Mouse (Mus musculus) spleen, adult 12 weeks (tissue): Measurements from ENCODE around the gene Cdkn2b.

ENCODE experiments used
- DNase-seq: peaks from one replicate; pipeline ENCODE4 v3.0.0; 2022; ENCODE audit warnings: low spot score

Cdkn2b gene

GRCm38 (mm10) chr4:89310491-89311254, at the start of gene Cdkn2b:
Gene Cdkn2b, minus strand, starts transcription at chr4:89311039.
- peak; percentile 78 for DNase-seq

DNA sequence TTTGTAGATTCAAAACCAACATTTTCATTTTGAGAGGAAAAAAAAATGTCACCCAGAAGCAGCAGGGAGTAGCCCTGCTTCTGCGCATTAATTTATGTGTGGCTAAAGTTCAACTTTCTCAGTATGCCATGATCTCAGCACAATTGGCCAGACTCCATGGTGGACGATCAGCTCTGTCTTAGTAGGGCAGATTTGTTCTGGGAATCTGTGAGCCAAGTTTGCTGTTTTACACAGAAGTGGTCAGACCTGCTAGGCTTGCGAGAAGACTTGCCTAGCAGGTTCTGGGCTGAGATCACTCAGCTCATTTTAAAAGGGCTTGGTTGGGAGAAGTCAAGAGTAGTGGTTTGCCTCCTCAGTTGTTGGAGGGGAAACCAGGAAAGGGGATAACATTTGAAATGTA, 49.5 kb upstream of the Cdkn2b start:
- DNase-seq: no peak

- no peak for DNase-seq
Observed at GRCm38 (mm10) chr4:89359506-89359905, 48.7 kb upstream of the Cdkn2b start.

DNA sequence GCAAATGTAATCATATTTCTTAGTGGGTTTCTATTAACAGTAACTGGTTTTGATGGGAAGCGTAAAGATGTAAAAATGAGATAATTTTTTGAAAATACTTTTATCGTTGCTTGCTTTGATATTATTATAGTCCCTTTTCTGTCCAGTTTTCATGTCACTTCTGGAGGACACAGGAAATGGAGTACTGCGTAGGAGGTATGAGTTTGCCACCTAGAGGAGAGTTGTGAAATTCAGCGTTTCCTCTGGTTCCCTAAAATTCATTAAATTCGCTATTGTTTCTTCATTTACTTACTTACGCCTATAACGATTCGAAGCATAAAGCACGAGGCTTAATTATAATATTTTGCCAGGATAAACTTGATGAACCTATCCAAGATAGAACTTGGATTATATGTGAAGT, 43.1 kb upstream of the Cdkn2b start:
- DNase-seq: no peak

DNA sequence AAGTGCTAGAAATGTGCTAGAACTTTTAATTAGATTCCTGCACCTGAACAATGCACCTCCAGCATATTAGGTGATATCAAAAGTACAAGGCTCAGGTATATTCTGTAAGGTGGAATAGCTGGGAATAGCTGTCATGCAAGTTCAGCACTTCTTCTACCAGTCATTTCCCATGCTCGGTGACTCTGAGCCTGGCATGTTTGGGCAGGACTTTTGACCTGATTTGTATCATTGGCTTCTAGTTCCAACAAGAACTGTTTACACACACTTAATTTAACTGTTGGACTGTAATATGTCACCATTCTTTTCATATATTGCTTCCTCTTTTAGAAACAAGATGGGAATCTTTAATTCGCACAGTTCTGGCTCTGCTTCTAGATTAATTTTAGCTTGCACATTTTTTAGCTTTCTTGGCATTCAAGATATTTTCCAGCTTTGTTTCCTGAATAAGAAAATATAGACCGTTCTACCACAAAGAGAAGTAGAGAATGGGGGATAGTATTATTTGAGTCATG, 42.3 kb upstream of the Cdkn2b start:
- no peak for DNase-seq

DNA sequence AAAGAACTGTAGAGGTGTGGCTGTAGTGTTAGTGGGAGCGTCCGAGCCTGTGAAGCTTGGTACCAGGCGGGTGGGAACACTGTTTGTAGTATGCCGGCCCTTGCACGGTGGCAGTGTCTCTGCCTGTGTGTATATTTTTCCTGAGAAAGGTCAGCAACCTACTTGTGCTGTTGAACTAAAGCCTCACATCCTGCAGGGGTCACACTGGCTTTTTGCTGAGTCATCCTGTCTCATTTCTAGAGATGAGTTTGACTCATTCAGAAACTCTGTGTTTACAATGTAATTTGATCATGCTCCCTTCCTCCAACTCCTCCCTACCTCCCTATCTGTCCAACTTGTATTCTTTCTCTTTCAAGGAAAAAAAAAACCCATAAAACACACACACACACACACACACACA, 40.6 kb upstream of the Cdkn2b start:
- no peak for DNase-seq

GRCm38 (mm10) chr4:89350938-89351451, 40.2 kb upstream of the Cdkn2b start:
- DNase-seq: no peak

DNA sequence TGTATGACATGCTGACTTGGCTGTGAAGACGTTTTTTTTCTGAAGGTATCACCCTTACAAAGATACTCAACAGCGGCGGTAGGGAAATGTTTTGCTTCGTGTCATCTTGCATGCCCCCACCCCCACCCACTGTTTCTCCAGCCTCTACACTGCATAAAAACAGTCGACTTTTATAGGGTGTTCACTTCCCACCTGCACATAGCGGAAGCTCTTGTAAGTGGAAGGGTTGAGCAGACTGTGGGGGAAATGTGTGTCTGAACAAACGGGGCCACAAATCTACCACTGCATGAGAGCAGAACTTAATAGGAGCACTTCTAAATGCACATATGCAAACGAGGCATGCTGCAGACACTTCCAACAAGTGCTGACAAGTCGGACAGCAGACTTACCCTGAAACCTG, 39.6 kb upstream of the Cdkn2b start:
- no peak for DNase-seq

DNA sequence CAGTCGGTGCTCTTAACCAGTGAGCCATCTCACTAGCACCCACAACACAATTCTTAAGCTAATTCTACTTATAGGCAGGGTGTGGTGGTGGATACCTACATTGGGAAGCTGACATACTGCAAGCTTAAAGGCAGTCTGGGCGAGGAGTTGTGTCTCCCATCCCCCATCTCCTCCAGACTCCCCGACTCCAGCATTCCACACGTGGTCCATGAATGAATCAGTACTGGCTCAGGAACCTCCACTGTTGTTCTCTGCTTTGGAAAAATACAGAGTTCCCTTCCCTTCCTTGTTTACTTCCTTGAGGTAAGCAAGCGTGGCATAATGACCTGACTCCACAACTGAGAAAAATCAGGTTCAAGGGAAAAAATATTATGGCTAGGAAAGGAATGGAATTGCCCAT, 38.0 kb upstream of the Cdkn2b start:
- no peak for DNase-seq

DNA sequence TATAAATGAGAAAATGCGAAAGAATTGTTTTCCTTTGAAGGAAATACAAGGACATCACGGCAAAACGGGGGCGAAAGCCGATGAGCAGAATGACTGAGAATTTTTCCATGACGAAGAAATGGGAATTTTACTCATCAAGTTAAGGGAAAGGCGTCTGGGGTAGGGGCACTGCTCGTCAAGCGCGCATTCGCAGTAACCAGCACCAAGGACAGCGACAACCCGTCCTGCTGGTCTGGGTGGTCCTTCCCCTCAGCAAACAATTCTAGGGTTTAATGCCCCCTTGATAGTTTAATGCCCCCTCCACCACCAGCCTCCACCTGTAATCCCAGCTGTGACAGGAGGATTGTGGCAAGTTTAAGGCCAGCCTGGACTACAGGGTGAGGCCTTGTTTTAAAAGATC, 2.6 kb upstream of the Cdkn2b start:
- DNase-seq: no peak

DNA sequence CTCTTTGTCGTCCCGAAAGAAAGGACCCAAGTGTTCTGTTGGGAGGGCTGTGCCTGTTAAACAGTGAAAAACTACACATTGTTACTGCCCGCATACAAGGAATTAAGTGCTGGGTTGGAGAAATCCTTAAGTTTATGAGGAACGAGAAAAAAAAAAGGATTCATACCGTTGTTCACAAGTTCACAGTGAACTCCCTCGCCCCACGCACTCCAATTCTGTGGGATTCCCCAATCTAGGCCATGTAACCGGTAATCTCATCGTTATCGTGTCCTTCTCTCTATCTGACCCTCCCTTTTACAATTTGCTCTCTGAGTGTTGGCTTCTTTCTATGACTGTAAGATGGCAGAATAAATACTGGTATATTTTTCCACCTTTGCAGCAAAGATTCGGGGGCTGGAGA, 843 bp downstream of the Cdkn2b start:
- DNase-seq: no peak

GRCm38 (mm10) chr4:89308001-89308400, 2.8 kb downstream of the Cdkn2b start:
- no peak for DNase-seq

GRCm38 (mm10) chr4:89306798-89307365, 4.0 kb downstream of the Cdkn2b start:
- DNase-seq: no peak

DNA sequence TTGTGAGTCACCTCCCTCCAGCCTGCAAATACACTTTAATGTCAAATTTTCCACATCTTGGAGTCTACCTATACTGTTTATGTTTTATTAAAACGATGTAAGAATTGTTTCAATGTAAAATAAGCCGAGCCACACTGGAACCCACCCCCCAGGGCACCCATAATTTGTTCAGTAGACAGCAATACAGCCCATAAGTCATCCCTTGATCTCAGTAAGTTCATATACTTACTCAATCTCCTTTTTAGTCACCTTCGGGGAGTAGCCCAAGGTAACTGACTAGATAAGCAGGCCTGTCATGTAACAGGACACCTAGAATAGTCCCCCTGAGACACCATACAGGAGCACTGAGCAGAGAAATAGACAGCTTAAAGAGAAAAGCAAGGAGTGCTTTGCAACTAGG, 5.1 kb downstream of the Cdkn2b start:
- no peak for DNase-seq

DNA sequence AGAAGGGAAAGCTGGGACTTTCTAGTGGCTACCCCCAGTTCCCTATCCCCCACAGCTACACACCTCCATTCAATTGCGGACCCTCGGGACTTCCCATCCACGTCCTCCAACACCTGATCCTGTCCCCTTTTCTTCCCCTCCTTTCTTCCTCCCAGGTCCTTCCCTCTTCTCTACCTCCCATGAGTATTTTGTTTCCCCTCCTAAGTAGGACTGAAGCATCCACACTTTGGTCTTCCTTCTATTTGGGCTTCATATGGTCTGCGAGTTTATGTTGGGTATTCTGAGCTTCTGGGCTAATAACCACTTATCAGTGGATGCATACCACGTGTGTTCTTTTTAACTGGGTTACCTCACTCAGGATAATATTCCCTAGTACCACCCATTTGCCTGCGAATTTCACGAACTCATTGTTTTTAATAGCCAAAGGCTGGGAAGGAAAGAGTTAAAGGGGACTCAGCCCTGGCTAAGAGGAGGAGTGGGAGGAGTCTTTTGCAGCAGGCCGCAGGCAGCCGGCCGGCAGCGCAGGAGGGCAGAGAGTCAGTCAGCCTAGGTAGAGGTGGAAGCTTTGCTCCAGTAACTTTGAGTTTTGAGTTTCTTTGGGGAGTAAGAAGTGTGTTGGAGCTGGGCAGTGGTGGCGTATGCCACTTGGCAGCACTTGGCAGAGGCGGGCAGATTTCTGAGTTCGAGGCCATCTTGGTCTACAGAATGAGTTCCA, 7.4 kb downstream of the Cdkn2b start:
- DNase-seq: no peak

- no peak for DNase-seq
Observed at GRCm38 (mm10) chr4:89302129-89302528, 8.7 kb downstream of the Cdkn2b start.

GRCm38 (mm10) chr4:89299721-89300120, 11.1 kb downstream of the Cdkn2b start:
- DNase-seq: no peak

- DNase-seq: no peak
Observed at GRCm38 (mm10) chr4:89295441-89296220, 15.2 kb downstream of the Cdkn2b start.

DNA sequence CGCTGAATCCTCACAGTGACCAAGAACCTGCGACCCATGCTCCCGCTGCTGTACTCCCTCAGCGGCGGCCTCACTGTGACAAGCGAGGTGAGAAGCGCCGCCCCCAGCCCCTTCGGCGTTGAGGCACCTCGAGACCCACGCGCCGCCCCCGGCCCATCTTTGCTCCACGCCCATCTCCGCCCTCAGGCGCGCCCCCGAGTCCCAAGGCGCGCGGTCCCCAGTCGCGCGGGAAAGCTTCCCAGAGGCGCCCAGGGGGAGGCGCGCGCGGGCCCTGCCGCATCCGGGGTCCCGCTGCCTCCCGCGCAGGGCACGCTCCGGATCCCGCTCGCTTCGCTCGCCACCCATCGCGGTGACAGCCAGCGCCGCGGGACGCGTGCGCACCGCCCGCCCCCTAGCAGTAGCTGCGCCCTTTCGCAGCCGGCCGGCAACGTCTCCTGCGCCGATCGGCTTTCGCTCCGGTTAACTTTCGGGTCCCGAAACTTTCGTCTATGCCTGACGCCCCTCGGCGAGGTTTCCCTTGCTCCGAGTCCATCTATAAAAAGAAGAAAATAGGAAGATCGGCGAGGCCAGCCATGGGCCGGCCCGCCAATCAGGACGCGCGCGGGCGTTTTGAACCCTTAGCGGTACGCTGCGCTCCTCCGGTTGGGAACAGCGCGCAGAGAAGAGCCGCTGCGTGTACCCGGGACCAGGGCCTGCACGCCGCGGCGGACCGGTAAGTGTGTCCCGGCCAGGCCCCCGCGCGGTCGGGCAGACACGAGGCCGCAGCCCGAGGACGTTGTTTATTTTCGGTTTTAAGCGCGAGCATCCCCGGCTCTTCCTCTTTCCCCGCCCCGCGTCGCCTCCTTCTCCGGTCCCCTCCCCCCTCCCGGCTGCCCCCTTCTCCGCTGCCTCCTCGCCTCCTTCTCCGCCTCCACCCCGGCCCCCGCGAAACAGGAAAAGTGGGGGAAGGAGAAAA, 16.1 kb downstream of the Cdkn2b start, which contains the start of gene Cdkn2a:
TSS of gene Cdkn2a (minus strand) at position 168 of the 955 bp plus-strand sequence.
- DNase-seq: no peak

DNA sequence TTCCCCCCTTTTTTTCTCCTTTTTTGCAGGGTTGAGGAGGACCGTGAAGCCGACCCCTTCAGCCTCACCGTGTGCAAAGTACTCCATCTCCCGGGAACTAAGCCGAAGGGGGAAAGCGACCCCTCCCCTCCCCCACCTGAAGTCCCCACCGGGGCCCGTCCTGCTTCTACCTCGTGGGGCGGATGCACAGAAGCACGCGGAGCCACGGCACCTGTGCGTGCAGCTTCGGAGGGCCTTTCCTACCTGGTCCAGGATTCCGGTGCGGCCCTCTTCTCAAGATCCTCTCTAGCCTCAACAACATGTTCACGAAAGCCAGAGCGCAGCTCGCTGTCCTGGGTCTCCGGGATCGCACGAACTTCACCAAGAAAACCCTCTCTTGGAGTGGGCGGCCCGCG, 16.8 kb downstream of the Cdkn2b start:
- no peak for DNase-seq

DNA sequence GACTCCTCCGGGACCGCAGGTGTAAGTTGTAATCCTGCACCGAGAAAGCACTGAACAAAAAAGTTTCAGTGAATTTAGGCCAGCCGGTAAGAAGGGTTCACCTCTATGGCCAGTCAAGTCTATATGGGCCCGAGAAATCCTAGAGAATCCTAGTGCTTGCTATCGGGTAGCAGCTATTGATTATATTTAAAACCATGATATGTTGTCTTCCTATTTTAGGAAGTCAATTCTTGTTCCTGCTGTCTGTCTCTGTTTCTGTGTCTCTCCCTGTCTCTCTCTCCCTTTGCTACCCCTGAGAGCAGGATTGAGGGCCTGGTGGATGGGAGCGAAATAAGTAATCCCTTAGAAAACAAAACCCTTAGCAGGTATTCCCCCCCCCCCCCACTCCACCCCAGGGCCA, 17.3 kb downstream of the Cdkn2b start:
- no peak for DNase-seq
